8 mouse cellular contexts compared by ENCODE assay signal in the genomic region with DNA sequence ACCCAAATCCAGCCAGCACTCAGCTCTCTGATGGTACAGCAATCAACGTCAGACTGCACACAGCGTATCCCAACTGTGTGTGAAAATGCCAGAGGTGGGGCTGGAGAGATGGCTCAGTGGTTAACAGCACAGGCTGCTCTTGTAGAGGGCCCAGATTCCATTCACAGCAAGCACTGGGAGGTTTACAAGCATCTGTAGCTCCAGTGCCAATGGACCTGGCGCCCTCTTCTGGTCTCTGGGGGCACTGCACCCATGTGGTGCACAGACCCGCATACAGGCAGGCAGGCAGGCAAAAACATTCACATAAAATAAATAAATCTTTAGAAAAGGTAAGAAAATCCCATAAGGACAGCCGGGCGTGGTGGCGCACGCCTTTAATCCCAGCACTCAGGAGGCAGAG. TPM values are rescaled to one million over a fixed set of nuclear protein-coding genes. Genes with fewer than 3 reads are reported as not detected.
A peak's percentile ranks its signal among the peaks of the same experiment; 100 is the strongest.
DNase-seq lines count a peak whose midpoint lies in the region; TF ChIP-seq lines count a peak whose summit lies in the region.

No protein-coding gene starts in this region.

- H3K27ac ChIP-seq in heart, embryonic 10.5 days: 0 out of 2 replicates have a peak overlapping the region, but pooled peaks have one; percentile 87
- no peak overlapping the region for H3K27ac ChIP-seq in thymus, adult 2 months (ENCODE audit: control insufficient read depth, insufficient read depth, low read length)

- peaks cover 3% of the 10 kb centered on the region for H3K9me3 ChIP-seq in heart, embryonic 10.5 days

- 41% methylated on average over 8 of the region's 8 CpGs for WGBS in heart, embryonic 10.5 days
- 83% methylated on average over 8 of the region's 8 CpGs for whole genome bisulfite sequencing in thymus, adult 2 months

- no peaks in the 10 kb centered on the region for H3K36me3 ChIP-seq in heart, embryonic 10.5 days
- H3K36me3 ChIP-seq in thymus, adult 2 months (ENCODE audit: control insufficient read depth, insufficient read depth, low read length): no peaks in the 10 kb centered on the region

- no peak for TF ChIP-seq POLR2A in thymus, adult 2 months (IDR thresholded peaks at IDR 0.05; ENCODE audit: control insufficient read depth, extremely low read depth, insufficient read depth, low read length, poor library complexity)

- DNase-seq in heart, embryonic 10.5 days (ENCODE audit: low spot score): no peak
- no peak for DNase-seq in heart, postnatal 25 days (ENCODE audit: low spot score)
- no peak for DNase-seq in thymus, adult 2 months
- no peak for DNase-seq in thymus, adult 18-20 months
- peak; percentile 68 for DNase-seq in induced T-regulatory cell, adult 2 months (ENCODE audit: low read depth)
- DNase-seq in testis, postnatal 10 days (ENCODE audit: low spot score): peak; percentile 82
- DNase-seq in left cerebral cortex, adult 8-10 months (ENCODE audit: low spot score in 2 of 2): no peak
- DNase-seq in adrenal gland, adult (ENCODE audit: inconsistent age in 2 of 2, low spot score in 1 of 2): no peak

- intact Hi-C loops in heart, postnatal 25 days (cut with DNase I): no loop called here

- peaks cover 12% of the 10 kb centered on the region for H3K4me1 ChIP-seq in heart, embryonic 10.5 days
- peaks cover 8% of the 10 kb centered on the region; the same call in 1 of the 2 replicates for H3K4me1 ChIP-seq in thymus, adult 2 months (replicated peaks; ENCODE audit: control insufficient read depth, insufficient read depth, low read length)

- H3K27me3 ChIP-seq in heart, embryonic 10.5 days (ENCODE audit: insufficient read depth, poor library complexity, severe bottlenecking): peaks cover 6% of the 10 kb centered on the region; the same call in 1 of the 2 replicates
- no peaks in the 10 kb centered on the region for H3K27me3 ChIP-seq in thymus, adult 2 months (ENCODE audit: control insufficient read depth, insufficient read depth, low read length)

- TF ChIP-seq CTCF in thymus, adult 2 months (IDR thresholded peaks at IDR 0.05; ENCODE audit: borderline replicate concordance, control insufficient read depth, extremely low read depth, insufficient read depth, low read length, poor library complexity): peak; percentile 72; the same call in 1 of the 2 replicates

- H3K4me3 ChIP-seq in heart, embryonic 10.5 days: peak overlapping the region; percentile 51
- no peak overlapping the region for H3K4me3 ChIP-seq in thymus, adult 2 months (ENCODE audit: control insufficient read depth, insufficient read depth, low read length)

RNA-seq across cellular contexts. Expression of gene Gm36210, which starts 5.1 kb away (rescaled TPM):
- 0.18 and 0.36 TPM in 2 replicates for polyA plus RNA-seq in heart, embryonic 10.5 days (2016; fragmentation: Nextera tagmentation; extraction: Ambion mirVana)
- not detected for total RNA-seq in heart, postnatal 25 days (2021)
- 0.15 and 0.17 TPM in 2 replicates for polyA plus RNA-seq in thymus, adult 2 months (2012; rRNA removed)
- under 1 TPM in 3 of 4 experiments, not detected in 1; 0.48 to 0.65 (median 0.51) TPM for total RNA-seq in left cerebral cortex, adult 8-10 months (2022)

RNA-seq across cellular contexts. Expression of gene Zfp628, which starts 13.8 kb away (rescaled TPM):
- 2.9 and 3.5 TPM in 2 replicates for polyA plus RNA-seq in heart, embryonic 10.5 days (2016; fragmentation: Nextera tagmentation; extraction: Ambion mirVana)
- 1 to 10 TPM; 7.9 to 8.1 TPM for total RNA-seq in heart, postnatal 25 days (2021)
- 40.2 and 51.2 TPM in 2 replicates for polyA plus RNA-seq in thymus, adult 2 months (2012; rRNA removed)
- 10 to 100 TPM; 14.7 to 16.8 (median 15.5) TPM for total RNA-seq in left cerebral cortex, adult 8-10 months (2022)

RNA-seq across cellular contexts. Expression of gene Nat14, which starts 20.7 kb away (rescaled TPM):
- polyA plus RNA-seq in heart, embryonic 10.5 days (2016; fragmentation: Nextera tagmentation; extraction: Ambion mirVana): 4.3 and 5.5 TPM in 2 replicates
- total RNA-seq in heart, postnatal 25 days (2021): 1 to 10 TPM; 3.8 to 5.4 TPM
- 4.4 and 5.9 TPM in 2 replicates for polyA plus RNA-seq in thymus, adult 2 months (2012; rRNA removed)
- 100 to 1,000 TPM in 1 of 4 experiments, 10 to 100 TPM in 3; 94.7 to 100 (median 95.8) TPM for total RNA-seq in left cerebral cortex, adult 8-10 months (2022)

RNA-seq across cellular contexts. Expression of gene Isoc2a, which starts 24.2 kb away (rescaled TPM):
- polyA plus RNA-seq in heart, embryonic 10.5 days (2016; fragmentation: Nextera tagmentation; extraction: Ambion mirVana): 1.3 TPM in 2 replicates
- 10 to 100 TPM; 40.5 to 44.4 TPM for total RNA-seq in heart, postnatal 25 days (2021)
- polyA plus RNA-seq in thymus, adult 2 months (2012; rRNA removed): 20.3 and 20.5 TPM in 2 replicates
- 10 to 100 TPM; 16.1 to 17.7 (median 17.1) TPM for total RNA-seq in left cerebral cortex, adult 8-10 months (2022)

RNA-seq across cellular contexts. Expression of gene Ssc5d, which starts 24.4 kb away (rescaled TPM):
- 1.2 and 1.6 TPM in 2 replicates for polyA plus RNA-seq in heart, embryonic 10.5 days (2016; fragmentation: Nextera tagmentation; extraction: Ambion mirVana)
- total RNA-seq in heart, postnatal 25 days (2021): 1 to 10 TPM; 3.8 to 4.3 TPM
- polyA plus RNA-seq in thymus, adult 2 months (2012; rRNA removed): 1.0 and 1.1 TPM in 2 replicates
- 1 to 10 TPM; 2.1 to 3.5 (median 2.6) TPM for total RNA-seq in left cerebral cortex, adult 8-10 months (2022)

Comparison
In these comparisons a context has a peak if more than half of its experiments do, and no peak if none do; other contexts are left out.
1. DNase-seq: peak in induced T-regulatory cell, adult 2 months (single experiment) and testis, postnatal 10 days (single experiment); none in heart, embryonic 10.5 days (single experiment), heart, postnatal 25 days (single experiment), thymus, adult 2 months (single experiment), thymus, adult 18-20 months (0 of 2), left cerebral cortex, adult 8-10 months (0 of 2) and adrenal gland, adult (0 of 2).
2. RNA of gene Nat14, which starts 20.7 kb away (total RNA-seq): 94.7 to 100 TPM in left cerebral cortex, adult 8-10 months; 3.8 to 5.4 TPM in heart, postnatal 25 days; every median in the first group is over 10 times any median in the second.